Mouse (Mus musculus) thymus, postnatal 10 days (tissue): ENCODE data around the gene 4931440F15Rik.

Experiments used
- DNase-seq, 2 experiments: peaks; one replicate each; pipeline ENCODE4 v3.0.0; 2021; ENCODE audit warnings: low spot score in 2 of 2

The 4931440F15Rik gene

DNA sequence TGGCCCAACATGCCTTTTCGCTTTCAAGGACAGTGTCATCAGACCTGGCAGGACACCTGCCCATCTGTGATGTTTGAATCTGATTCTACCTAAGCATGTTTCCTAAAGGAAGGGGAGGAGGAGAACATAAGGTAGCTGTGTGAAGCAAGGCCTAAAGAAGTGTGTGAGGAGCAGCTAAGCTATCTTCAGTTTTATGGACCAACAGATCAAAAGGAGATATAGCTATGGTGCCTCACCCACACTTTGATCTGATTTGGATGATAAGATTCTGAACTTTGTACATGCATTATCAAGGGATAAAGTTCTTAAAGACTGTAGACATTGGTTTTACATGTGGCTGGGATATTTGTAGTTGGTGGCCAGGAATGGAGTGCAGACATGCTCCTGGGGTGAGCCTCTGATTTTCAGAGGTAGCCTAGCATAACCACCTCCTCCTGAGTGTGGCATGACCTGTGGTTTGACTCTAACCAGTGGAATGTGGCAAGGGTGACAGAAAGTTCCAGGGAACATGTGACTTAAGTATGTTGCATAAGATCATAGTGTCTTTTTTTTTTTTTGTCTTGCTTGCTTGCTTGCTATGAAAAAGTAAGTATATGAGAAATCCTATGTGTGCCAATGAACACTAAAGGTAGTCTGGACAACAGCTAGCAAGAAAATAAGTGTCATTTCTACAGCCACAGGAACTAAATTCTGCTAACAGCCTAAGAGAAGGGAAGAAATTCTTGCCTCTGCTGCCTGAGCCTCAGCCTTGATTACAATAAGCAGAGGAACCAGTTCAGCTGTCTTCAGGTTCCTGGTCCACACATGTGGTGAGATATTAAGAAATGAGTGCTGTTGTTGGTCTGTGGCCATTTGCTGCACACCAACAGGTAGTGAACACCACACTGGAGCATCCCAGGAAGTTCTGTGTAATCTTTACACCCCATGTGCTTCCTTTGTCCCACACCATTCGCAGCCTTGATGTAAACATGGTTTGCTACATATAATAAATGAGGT is 23.7 kb downstream of the 4931440F15Rik start:
- DNase-seq: no peak

DNA sequence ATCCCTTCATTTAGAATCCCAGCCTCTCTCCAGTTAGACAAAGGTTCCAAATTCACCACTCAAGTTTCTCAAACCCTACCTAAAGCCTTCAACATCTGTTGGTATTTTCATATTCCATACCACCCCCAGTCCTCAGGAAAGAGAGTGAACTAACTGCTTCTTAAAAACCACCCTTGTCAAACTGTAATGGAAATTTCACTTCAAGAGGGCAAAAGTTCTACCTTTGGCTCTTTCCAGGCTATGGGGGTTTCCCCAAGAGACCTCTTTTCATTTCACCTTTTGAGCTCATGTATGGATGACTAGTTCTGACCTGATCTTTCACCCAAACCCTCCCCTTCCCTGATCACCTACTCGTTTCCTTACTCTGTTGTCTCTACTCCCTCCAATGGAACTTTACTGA is 25.6 kb downstream of the 4931440F15Rik start:
- DNase-seq: no peak

DNA sequence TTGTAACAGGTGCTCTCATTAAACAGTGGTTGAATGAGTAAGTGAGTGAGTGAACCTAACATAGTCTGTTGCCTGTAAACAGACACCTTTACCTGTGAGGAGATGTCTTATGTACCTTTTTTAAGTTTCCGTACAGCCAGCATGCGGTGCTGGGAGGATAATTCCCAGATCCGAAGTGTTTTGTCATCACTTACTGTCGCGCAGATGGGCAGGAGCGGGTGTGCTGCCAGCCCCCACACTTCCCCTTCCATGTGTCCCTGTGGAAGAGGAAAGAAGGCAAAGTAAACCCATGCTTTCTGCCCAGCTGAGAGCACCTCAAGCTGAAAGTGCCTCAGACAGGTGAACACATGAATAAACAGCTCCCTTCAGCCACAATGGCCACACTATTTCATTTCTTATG is 30.4 kb downstream of the 4931440F15Rik start:
- DNase-seq: no peak

DNA sequence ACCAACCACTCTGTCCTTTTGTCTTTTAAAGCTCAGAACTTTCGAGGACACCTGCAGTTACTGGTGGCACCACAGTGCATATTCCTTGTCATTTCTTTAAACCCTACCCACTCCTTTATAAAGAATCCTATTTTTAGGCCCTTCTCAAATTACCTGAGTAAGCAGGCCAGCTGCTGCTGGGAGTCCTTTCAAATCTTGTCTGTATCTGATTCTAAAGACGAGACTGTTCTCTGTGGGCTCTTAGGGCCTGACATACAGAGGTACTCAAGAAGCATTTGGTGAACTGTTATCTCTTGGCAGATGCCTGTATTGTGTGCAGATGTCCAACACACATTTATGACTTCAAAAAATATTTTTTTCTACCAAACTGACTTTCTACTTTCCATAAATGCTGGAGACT is 31.0 kb downstream of the 4931440F15Rik start:
- DNase-seq: no peak

DNA sequence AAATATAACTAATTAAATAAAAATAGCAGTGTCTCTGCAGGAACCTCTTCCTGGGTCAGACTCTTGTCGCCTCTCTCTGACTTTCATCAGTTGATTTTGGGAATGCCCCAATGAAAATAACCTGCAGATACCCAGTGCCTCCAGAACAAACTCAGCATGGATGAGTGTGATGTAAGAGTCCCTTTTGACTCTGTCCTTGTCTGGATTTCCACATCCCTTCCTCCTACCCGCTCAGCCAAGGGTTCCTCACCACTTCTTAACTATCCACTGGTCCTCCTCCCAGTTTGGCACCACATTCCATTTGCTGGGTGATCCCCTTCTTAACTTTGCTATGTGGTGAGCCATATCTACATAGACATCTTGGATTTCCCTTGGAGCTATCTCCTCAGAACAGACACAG is 34.7 kb downstream of the 4931440F15Rik start:
- no peak for DNase-seq

DNA sequence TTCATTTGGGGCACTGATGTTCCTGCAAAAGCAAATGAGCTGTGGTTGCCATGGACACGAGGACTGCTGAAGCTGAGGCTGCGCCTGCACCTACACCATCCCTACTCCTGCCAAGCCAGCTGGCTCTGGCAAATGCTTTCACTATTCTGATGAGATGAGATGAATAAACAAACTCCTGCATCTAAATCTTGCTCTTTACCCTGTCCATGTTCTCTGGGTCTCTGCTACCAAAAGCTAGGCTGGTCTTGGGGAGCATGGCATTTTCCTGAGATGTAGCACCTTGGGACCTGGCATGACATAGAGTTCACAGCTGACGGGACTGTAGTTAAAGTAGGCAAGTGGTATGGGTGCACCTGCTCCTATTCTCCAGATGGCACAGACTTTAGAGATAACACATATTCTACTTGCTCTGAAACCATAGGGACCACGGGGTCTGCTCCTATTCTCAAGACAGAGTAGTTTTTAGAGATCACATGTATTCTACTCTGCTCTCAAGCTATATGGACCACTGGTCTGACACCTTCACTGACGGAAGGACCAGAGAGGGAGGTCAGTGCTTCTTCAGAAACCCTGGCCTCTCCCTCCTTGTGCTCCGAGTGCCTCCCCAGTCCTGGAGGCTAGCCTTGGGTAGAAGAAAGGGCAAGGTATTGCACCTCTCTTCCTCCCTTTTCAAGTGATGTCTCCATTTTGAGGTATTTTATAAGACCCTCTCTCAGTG is 36.4 kb downstream of the 4931440F15Rik start:
- no peak for DNase-seq

DNA sequence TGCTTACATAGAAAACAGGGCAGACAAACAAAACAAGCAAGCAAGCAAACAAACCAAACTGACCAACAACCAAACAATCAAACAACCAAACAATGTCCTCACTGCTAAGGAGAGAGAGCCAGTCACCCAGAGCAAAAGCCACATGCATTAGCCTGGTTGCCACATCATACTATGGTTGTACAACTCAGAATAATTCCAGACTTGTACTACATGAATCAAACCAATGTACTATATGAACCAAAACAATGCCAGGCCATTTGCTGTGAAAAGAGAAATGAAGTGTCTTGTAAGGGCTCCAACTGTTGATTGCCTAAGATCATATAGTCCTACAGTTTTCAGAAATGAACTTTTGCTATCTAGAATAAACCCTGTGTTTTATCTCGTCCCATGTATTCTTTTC is 37.0 kb downstream of the 4931440F15Rik start:
- DNase-seq: no peak

DNA sequence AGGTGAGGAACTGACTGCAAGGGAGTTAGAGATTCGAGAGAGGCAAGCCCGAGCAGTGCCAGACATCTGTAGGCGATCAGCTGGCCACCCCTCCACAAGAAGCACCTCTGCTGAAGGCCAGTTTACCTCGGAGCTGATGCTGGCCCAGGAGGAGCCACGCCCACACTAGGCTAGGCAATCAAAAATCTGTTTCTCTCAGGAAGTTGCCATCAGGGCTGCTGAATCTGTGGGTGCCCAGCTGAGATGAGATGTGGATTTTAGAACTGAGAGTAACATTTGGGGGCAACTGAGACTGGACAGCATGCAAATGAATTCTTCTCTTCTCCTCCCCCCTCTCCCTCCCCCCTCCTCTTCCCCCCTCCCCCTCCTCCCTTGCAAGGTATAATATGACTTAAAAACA is 38.0 kb downstream of the 4931440F15Rik start:
- no peak for DNase-seq

DNA sequence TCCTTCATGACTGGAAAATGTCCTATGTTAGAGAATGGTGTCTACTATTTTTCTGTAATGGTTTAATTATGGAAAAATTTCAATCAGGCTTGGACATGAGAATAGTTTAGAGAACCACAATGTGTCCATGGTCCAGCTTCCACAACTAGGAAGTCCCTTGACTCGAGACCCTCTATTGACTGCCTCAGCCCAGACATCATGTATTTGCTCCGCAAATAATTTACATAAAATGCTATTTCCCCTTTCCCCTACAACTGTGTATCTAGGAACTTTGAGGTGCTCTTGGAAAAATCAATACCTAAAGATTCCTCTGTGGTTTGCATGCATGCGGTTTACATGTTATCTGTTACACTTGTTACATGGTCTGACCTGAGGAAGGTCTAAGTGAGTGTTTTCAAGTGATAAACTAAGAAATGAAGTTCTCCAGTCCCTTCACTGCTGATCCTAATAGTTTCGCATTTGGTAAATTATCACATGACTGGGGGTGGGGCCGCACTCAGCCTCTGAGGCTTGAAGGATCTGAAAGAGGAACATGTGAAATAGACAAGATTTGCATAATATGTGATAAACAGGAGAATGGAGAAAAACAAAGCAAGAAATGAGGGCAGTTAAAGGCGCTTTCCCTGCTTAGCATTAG is 38.8 kb downstream of the 4931440F15Rik start:
- DNase-seq: no peak

DNA sequence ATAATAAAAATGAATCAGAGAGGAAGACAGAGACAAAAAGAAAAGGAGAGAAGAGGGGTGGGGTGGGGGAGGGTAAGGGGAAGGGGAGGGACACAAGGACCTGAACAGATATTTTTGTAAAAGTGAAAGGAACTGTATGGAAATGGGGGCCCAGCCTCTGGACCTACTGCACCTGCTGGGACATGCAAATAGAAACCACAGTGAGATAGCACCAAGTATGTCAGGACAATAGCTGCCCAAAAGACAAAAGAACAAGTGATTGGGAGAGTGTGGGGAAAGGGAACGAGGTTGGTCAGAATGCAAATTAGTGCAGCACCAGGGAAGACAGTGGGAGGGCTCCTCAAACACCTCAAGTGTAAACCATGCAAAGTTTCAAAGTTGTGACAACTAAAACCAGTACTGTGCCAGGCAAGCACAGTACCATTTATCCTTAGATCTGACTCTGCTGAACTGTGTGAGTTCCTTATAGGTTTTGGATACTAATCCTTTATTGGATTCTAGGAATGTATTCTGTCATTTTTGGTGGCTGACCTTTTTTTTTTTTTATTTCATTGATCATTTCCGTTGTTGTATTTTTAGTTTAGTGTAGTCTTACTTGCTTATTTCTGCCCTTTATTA is 46.0 kb downstream of the 4931440F15Rik start:
- DNase-seq: no peak

DNA sequence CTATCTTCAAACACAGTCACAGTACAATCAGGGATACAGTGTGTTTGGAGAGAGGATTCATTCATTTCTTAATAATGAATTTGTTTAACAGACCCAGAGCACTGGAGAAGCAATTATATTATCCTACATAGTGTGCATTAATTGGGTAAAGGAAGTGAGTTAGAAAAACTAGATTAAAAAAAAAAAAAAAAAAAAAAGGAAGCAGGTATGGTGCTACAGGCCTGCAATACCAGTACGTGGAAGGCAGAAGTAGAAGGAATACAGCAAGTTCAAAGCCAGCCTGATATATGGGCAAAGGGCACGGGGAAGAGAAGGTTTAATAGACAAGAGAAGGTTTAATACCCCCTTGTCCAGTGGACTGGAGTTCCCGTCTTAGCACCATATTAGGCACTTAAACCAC is 46.5 kb downstream of the 4931440F15Rik start:
- no peak for DNase-seq

DNA sequence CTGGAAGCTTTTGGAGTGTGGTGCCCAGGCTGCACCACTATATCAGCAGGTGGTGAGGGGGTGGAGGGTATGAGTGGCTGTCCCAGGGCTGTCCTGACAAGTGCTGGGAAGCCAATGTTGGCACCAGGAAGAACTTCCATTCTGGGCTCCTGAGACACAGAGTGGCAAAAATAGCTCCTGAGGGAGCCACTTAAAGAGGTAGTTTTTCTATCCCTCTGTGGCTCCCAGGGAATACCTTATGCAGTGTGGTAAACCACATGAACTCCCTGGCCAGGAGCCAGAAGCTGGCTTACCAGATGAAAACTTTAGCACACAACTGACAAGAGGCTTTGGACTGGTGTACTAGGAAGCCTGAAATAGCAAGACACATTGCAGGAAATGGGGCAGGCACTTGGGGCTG is 47.5 kb downstream of the 4931440F15Rik start:
- DNase-seq: no peak

DNA sequence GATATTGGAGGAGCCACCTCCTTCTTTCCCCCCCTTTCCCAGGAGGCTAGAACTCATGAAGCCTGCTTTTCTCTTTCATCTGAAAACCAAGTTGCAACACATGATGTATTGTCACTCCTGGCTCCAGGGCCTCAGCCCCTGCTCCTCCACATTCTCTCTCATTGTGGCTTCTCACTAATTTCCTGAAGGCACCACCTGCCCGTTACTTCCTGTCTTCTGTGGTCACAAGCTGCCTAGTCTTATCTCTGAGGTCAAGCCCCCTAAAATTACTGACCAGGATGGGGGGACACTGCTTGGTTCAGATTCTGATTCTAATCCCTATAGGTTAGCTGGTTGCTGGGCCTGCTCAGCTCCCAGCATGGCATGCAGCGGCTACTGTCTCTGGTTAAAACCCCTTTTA is 50.7 kb downstream of the 4931440F15Rik start:
- DNase-seq: no peak

DNA sequence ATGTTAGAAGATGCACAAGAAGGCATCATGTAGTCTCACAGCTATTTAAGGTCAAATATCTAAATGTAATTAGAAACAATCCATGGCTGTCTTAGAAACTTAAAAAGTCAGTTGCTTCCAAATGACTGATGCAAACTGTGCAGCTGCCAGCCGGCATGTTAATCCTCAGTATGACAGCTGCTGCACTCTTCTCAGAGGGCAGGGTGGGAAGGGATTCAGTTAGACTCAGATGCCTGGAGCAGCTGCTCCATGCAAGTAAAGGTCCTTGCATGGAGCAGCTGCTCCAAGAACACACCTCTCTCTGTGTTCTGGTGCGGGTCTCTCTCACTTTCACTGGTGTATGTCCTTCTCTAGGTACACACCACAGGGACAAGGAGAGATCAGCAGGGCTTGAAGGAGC is 51.2 kb downstream of the 4931440F15Rik start:
- no peak for DNase-seq
